ENCODE assay signal across 22 mouse cellular contexts in the genomic region with DNA sequence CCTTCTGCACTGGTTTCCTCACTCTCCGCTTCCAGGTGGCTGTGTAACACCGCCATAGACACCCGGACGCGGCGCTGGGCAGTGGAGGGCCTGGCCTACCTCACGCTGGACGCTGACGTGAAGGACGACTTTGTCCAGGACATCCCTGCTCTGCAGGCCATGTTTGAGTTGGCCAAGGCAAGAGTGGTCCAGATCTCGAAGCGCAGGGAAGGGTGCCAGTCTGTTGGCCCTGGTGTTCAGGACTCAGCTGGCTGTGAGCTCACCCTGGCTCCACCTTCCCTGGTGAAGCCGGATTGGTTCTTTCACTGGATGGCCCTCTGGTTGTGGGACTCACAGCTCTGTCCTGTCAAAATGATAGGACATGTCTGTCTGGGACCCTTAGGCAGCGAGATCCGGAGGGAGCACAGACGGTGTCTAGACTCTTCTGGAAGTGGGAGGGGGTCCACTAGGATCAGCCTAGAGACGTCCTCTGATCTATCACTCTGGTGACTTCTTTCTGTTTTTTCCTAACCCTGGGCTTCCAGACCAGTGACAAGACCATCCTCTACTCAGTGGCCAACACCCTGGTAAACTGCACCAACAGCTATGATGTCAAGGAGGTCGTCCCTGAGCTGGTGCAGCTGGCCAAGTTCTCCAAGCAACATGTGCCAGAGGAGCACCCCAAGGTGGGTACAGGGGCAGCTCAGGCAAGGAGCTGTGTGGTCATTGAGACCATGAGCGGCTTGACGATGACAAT. TPM values are rescaled to one million over a fixed set of nuclear protein-coding genes. Genes with fewer than 3 reads are reported as not detected.
DNase-seq lines count a peak whose midpoint lies in the region; ATAC-seq lines count a peak whose summit lies in the region.
"Had no signal": no experiment of that assay in that cellular context is flagged by ENCODE, and none has a peak within 500 bp of the region (broad histone marks: within the 10 kb centered on the region; RNA-seq: fewer than 3 reads in every experiment).

No protein-coding gene starts in this region.

- H3K4me2 ChIP-seq in kidney, embryonic 16.5 days (replicated peaks; ENCODE audit: low read depth, low read length): no peak overlapping the region
- no peak overlapping the region for H3K4me2 ChIP-seq in forebrain, embryonic 16.5 days (ENCODE audit: low read length)

- ATAC-seq in kidney, embryonic 16.5 days (ENCODE audit: low FRiP score, low TSS enrichment): peak; percentile 54; the same call in 1 of the 2 replicates
- peak; percentile 37; the same call in 1 of the 2 replicates for ATAC-seq in common myeloid progenitor, adult 5-6 weeks (replicated peaks; ENCODE audit: low read depth, poor library complexity, severe bottlenecking)
- 0 out of 2 replicates have a peak, but pooled peaks have one; percentile 50 for ATAC-seq in megakaryocyte-erythroid progenitor cell, adult 5-6 weeks (replicated peaks; ENCODE audit: low FRiP score, low TSS enrichment, poor library complexity, severe bottlenecking)
- no peak for ATAC-seq in forebrain, embryonic 16.5 days
- ATAC-seq: forebrain, embryonic 15.5 days; midbrain, embryonic 15.5 days had no signal

- no peaks in the 10 kb centered on the region for H3K36me3 ChIP-seq in kidney, embryonic 16.5 days (ENCODE audit: insufficient read depth, low read length)
- no peaks in the 10 kb centered on the region for H3K36me3 ChIP-seq in forebrain, embryonic 16.5 days (ENCODE audit: control insufficient read depth, insufficient read depth)
- H3K36me3 ChIP-seq: forebrain, embryonic 15.5 days; limb, embryonic 15.5 days; midbrain, embryonic 15.5 days had no signal

- H3K4me3 ChIP-seq in kidney, embryonic 16.5 days (ENCODE audit: low read length): no peak overlapping the region
- no peak overlapping the region for H3K4me3 ChIP-seq in forebrain, embryonic 16.5 days (replicated peaks; ENCODE audit: low read length)
- H3K4me3 ChIP-seq: erythroblast, embryonic 14.5 days had no signal

- peaks cover 34% of the 10 kb centered on the region for H3K27me3 ChIP-seq in kidney, embryonic 16.5 days (ENCODE audit: insufficient read depth, low read length)
- peaks cover 25% of the 10 kb centered on the region for H3K27me3 ChIP-seq in forebrain, embryonic 16.5 days (replicated peaks; ENCODE audit: control insufficient read depth, insufficient read depth, low read length)

- peak; percentile 27 for DNase-seq in embryo, embryonic 9.5 days (ENCODE audit: extremely low spot score)
- no peak for DNase-seq in embryo, embryonic 11 days
- no peak for DNase-seq in kidney, adult 18-20 months
- DNase-seq: cerebellum, adult 18-20 months; kidney, adult 8-10 months; kidney, postnatal 4 days; lung, adult 2 months; lung, postnatal 4 days; right cerebral cortex, postnatal 25 days; thymus, postnatal 36 days had no signal

- H3K9me3 ChIP-seq in kidney, embryonic 16.5 days (ENCODE audit: low read length): no peaks in the 10 kb centered on the region
- H3K9me3 ChIP-seq in forebrain, embryonic 16.5 days (ENCODE audit: control insufficient read depth, low read length): no peaks in the 10 kb centered on the region
- H3K9me3 ChIP-seq: forebrain, embryonic 15.5 days; limb, embryonic 15.5 days; midbrain, embryonic 15.5 days had no signal

- 29% methylated on average over 20 of the region's 20 CpGs for WGBS in kidney, embryonic 16.5 days
- WGBS in forebrain, embryonic 16.5 days: 25% methylated on average over 20 of the region's 20 CpGs

- no peak overlapping the region for H3K27ac ChIP-seq in kidney, embryonic 16.5 days (ENCODE audit: low read length)
- no peak overlapping the region for H3K27ac ChIP-seq in forebrain, embryonic 16.5 days (ENCODE audit: low read length)
- H3K27ac ChIP-seq: forebrain, embryonic 15.5 days; limb, embryonic 15.5 days; midbrain, embryonic 15.5 days had no signal

- no peak overlapping the region for H3K9ac ChIP-seq in kidney, embryonic 16.5 days (replicated peaks; ENCODE audit: low read length)
- H3K9ac ChIP-seq in forebrain, embryonic 16.5 days (replicated peaks; ENCODE audit: low read depth, low read length): no peak overlapping the region
- H3K9ac ChIP-seq: forebrain, embryonic 15.5 days; limb, embryonic 15.5 days; midbrain, embryonic 15.5 days had no signal

- H3K4me1 ChIP-seq in kidney, embryonic 16.5 days (ENCODE audit: insufficient read depth, low read length): peaks cover 6% of the 10 kb centered on the region
- H3K4me1 ChIP-seq in forebrain, embryonic 16.5 days (replicated peaks; ENCODE audit: control insufficient read depth, insufficient read depth, low read length): peaks cover 17% of the 10 kb centered on the region

RNA-seq across cellular contexts. Expression of gene Unc45b, which starts 18.7 kb away (rescaled TPM):
- 5.1 and 7.3 TPM in 2 replicates for polyA plus RNA-seq in kidney, embryonic 16.5 days (2015; fragmentation: Nextera tagmentation; extraction: Ambion mirVana)
- total RNA-seq in common myeloid progenitor, adult 5-6 weeks (2017): not detected in 2 replicates
- total RNA-seq in megakaryocyte-erythroid progenitor cell, adult 5-6 weeks (2014; fragmentation: Nextera tagmentation): not detected in 2 replicates
- total RNA-seq in megakaryocyte-erythroid progenitor cell, adult 5-6 weeks (2017): not detected in 2 replicates
- 0.96 and 1.6 TPM in 2 replicates for polyA plus RNA-seq in forebrain, embryonic 16.5 days (2015; fragmentation: Nextera tagmentation; extraction: Ambion mirVana)
- polyA plus RNA-seq: erythroblast, embryonic 14.5 days had no signal

RNA-seq across cellular contexts. Expression of gene Nle1, which starts 20.9 kb away (rescaled TPM):
- polyA plus RNA-seq in kidney, embryonic 16.5 days (2015; fragmentation: Nextera tagmentation; extraction: Ambion mirVana): 36.1 and 40.5 TPM in 2 replicates
- total RNA-seq in common myeloid progenitor, adult 5-6 weeks (2017): 18.5 and 23.2 TPM in 2 replicates
- 103 and 130 TPM in 2 replicates for total RNA-seq in megakaryocyte-erythroid progenitor cell, adult 5-6 weeks (2014; fragmentation: Nextera tagmentation)
- total RNA-seq in megakaryocyte-erythroid progenitor cell, adult 5-6 weeks (2017): 18.6 and 45.0 TPM in 2 replicates
- 33.3 and 39.7 TPM in 2 replicates for polyA plus RNA-seq in forebrain, embryonic 16.5 days (2015; fragmentation: Nextera tagmentation; extraction: Ambion mirVana)

RNA-seq across cellular contexts. Expression of gene Slfn5, which starts 22.1 kb away (rescaled TPM):
- 7.8 and 9.6 TPM in 2 replicates for polyA plus RNA-seq in kidney, embryonic 16.5 days (2015; fragmentation: Nextera tagmentation; extraction: Ambion mirVana)
- total RNA-seq in common myeloid progenitor, adult 5-6 weeks (2017): 3.2 and 6.4 TPM in 2 replicates
- total RNA-seq in megakaryocyte-erythroid progenitor cell, adult 5-6 weeks (2014; fragmentation: Nextera tagmentation): 1.1 and 2.5 TPM in 2 replicates
- 2.8 and 5.5 TPM in 2 replicates for total RNA-seq in megakaryocyte-erythroid progenitor cell, adult 5-6 weeks (2017)
- 1.3 and 1.8 TPM in 2 replicates for polyA plus RNA-seq in forebrain, embryonic 16.5 days (2015; fragmentation: Nextera tagmentation; extraction: Ambion mirVana)

RNA-seq across cellular contexts. Expression of gene Fndc8, which starts 37.1 kb away (rescaled TPM):
- 0.26 and 0.51 TPM in 2 replicates for polyA plus RNA-seq in kidney, embryonic 16.5 days (2015; fragmentation: Nextera tagmentation; extraction: Ambion mirVana)
- total RNA-seq in common myeloid progenitor, adult 5-6 weeks (2017): not detected in 2 replicates
- total RNA-seq in megakaryocyte-erythroid progenitor cell, adult 5-6 weeks (2014; fragmentation: Nextera tagmentation): not detected in 2 replicates
- total RNA-seq in megakaryocyte-erythroid progenitor cell, adult 5-6 weeks (2017): not detected in 2 replicates
- polyA plus RNA-seq in forebrain, embryonic 16.5 days (2015; fragmentation: Nextera tagmentation; extraction: Ambion mirVana): 0.43 and 1.1 TPM in 2 replicates
- total RNA-seq: gastrocnemius, adult 18-20 months; heart, adult 8-10 months; heart, postnatal 14 days; layer of hippocampus, postnatal 10 days had no signal

RNA-seq across cellular contexts. Expression of gene Rad51d, which starts 38.7 kb away (rescaled TPM):
- 13.8 and 15.1 TPM in 2 replicates for polyA plus RNA-seq in kidney, embryonic 16.5 days (2015; fragmentation: Nextera tagmentation; extraction: Ambion mirVana)
- total RNA-seq in common myeloid progenitor, adult 5-6 weeks (2017): 15.7 and 16.0 TPM in 2 replicates
- 14.3 and 20.0 TPM in 2 replicates for total RNA-seq in megakaryocyte-erythroid progenitor cell, adult 5-6 weeks (2014; fragmentation: Nextera tagmentation)
- 16.3 and 18.9 TPM in 2 replicates for total RNA-seq in megakaryocyte-erythroid progenitor cell, adult 5-6 weeks (2017)
- polyA plus RNA-seq in forebrain, embryonic 16.5 days (2015; fragmentation: Nextera tagmentation; extraction: Ambion mirVana): 13.5 and 15.2 TPM in 2 replicates
